Mouse (Mus musculus) E14TG2a.4 (cell line): ENCODE measurements at regions not wholly inside any gene's neighbourhood (a gene's known extent, or its start where the extent isn't known, plus 50 kb on each side); places are given as distances from the start of the nearest gene placed in this dataset.

Experiments
- CTCF ChIP-seq: conservative IDR thresholded peaks from 2 replicates; pipeline ENCODE4 v1.5.1; 2014; ENCODE audit warnings: low read length
- NANOG ChIP-seq: IDR thresholded peaks from 2 replicates; pipeline ENCODE4 v1.6.1; 2014; ENCODE audit warnings: borderline replicate concordance, low read length, mixed read lengths

- TF ChIP-seq CTCF: no peak
- no peak for TF ChIP-seq NANOG
Observed at GRCm38 (mm10) chr3:17788778-17789299, 159.4 kb upstream of the Cypt12 start.
